Mouse (Mus musculus): ENCODE results near the gene Gm10912.

DNA sequence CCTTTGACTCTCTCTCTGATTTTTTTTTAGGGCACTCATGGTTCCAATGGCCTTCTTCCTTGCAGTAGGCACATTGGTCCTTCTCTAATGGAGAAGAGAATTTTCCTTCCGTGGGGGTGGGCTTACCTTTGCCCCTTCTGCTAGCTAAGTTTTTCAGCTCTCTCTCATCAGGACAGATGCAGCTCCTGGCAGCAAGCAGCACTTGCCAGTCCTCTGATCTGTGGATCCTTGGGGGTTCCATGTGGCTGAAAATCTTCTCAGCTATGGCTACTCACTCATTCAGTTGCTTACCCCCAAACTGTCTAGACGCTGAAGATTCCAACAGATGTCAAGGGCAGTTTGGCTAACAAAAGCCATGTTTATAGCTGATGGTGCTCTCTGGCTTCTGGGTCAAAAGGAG, 27.7 kb downstream of the Gm10912 start:
- TF ChIP-seq CTCF (IDR thresholded peaks at IDR 0.05; ENCODE audit: low read depth, low read length) (no peak), POLR2A (IDR thresholded peaks at IDR 0.05; ENCODE audit: borderline replicate concordance, low read depth, low read length) (no peak)

All from bone marrow macrophage, adult 2 months (primary cell).